ENCODE assay signal across 21 mouse cellular contexts in genomic region chr10:22631103-22631502, GRCm38 (mm10).
"Had no signal": no experiment of that assay in that cellular context is flagged by ENCODE, and none has a peak within 500 bp of the region (broad histone marks: within the 10 kb centered on the region; RNA-seq: fewer than 3 reads in every experiment).

No protein-coding gene starts in this region.

- ATAC-seq: liver, embryonic 12.5 days; midbrain, embryonic 15.5 days had no signal

- H3K4me2 ChIP-seq: limb, embryonic 13.5 days; liver, embryonic 12.5 days; liver, embryonic 15.5 days; lung, embryonic 15.5 days; midbrain, embryonic 12.5 days; midbrain, embryonic 15.5 days; neural tube, embryonic 12.5 days; neural tube, embryonic 15.5 days had no signal

- H3K9me3 ChIP-seq: limb, embryonic 10.5 days; limb, embryonic 13.5 days; liver, embryonic 12.5 days; liver, embryonic 15.5 days; lung, embryonic 15.5 days; midbrain, embryonic 12.5 days; midbrain, embryonic 15.5 days; neural tube, embryonic 12.5 days; neural tube, embryonic 15.5 days had no signal

- DNase-seq: kidney, adult 8-10 months; kidney, postnatal 25 days; layer of hippocampus, postnatal 36 days; liver; lung, adult 18-20 months; lung, postnatal 10 days; lung, postnatal 36 days; right cerebral cortex, postnatal 14 days; right cerebral cortex, postnatal 4 days; thymus, adult 2 months; thymus, postnatal 14 days had no signal

- H3K4me3 ChIP-seq: limb, embryonic 10.5 days; limb, embryonic 13.5 days; liver, embryonic 12.5 days; liver, embryonic 15.5 days; lung, embryonic 15.5 days; midbrain, embryonic 12.5 days; midbrain, embryonic 15.5 days; neural tube, embryonic 12.5 days; neural tube, embryonic 15.5 days had no signal

- H3K27ac ChIP-seq: limb, embryonic 10.5 days; limb, embryonic 13.5 days; liver, embryonic 12.5 days; liver, embryonic 15.5 days; lung, embryonic 15.5 days; midbrain, embryonic 12.5 days; midbrain, embryonic 15.5 days; neural tube, embryonic 12.5 days; neural tube, embryonic 15.5 days; stomach, postnatal 0 days had no signal

- H3K9ac ChIP-seq: limb, embryonic 13.5 days; liver, embryonic 12.5 days; liver, embryonic 15.5 days; lung, embryonic 15.5 days; midbrain, embryonic 12.5 days; midbrain, embryonic 15.5 days; neural tube, embryonic 12.5 days; neural tube, embryonic 15.5 days had no signal

- H3K4me1 ChIP-seq: limb, embryonic 13.5 days; liver, embryonic 12.5 days; liver, embryonic 15.5 days; lung, embryonic 15.5 days; midbrain, embryonic 15.5 days had no signal

- H3K27me3 ChIP-seq: limb, embryonic 13.5 days; liver, embryonic 12.5 days; liver, embryonic 15.5 days; lung, embryonic 15.5 days; midbrain, embryonic 12.5 days; midbrain, embryonic 15.5 days; neural tube, embryonic 12.5 days; neural tube, embryonic 15.5 days had no signal

- H3K36me3 ChIP-seq: limb, embryonic 10.5 days; limb, embryonic 13.5 days; liver, embryonic 12.5 days; liver, embryonic 15.5 days; lung, embryonic 15.5 days; midbrain, embryonic 12.5 days; midbrain, embryonic 15.5 days; neural tube, embryonic 12.5 days; neural tube, embryonic 15.5 days had no signal
